Mouse (Mus musculus): ENCODE data around the gene Arhgap27. TPM values are rescaled to one million over a fixed set of nuclear protein-coding genes. Genes with fewer than 3 reads are reported as not detected.

The Arhgap27 gene
- polyA plus RNA-seq, 1 experiment from 2014 or later = 7.1 TPM

- Histone ChIP-seq H3K36me3 (peaks cover 38% of the 10 kb centered on the region; the same call in 1 of the 2 replicates), H3K27me3 (no peaks in the 10 kb centered on the region), H3K27ac (no peak overlapping the region), H3K4me3 (replicated peaks) (no peak overlapping the region), H3K9me3 (no peaks in the 10 kb centered on the region), H3K4me1 (replicated peaks) (no peaks in the 10 kb centered on the region), H3K9ac (replicated peaks) (no peak overlapping the region), H3K4me2 (no peak overlapping the region)
- 91% methylated on average over 5 of the region's 5 CpGs for WGBS
- ATAC-seq (ENCODE audit: insufficient number of reproducible peaks, insufficient read depth, low FRiP score, low TSS enrichment, low read depth) = no peak
Observed at GRCm38 (mm10) chr11:103402738-103403137, 39.2 kb upstream of the Arhgap27 start.

GRCm38 (mm10) chr11:103402198-103402597 is 38.7 kb upstream of the Arhgap27 start:
- Histone ChIP-seq H3K4me1 (replicated peaks) (no peaks in the 10 kb centered on the region), H3K9ac (replicated peaks) (no peak overlapping the region), H3K4me3 (replicated peaks) (no peak overlapping the region), H3K9me3 (no peaks in the 10 kb centered on the region), H3K27ac (no peak overlapping the region), H3K4me2 (no peak overlapping the region), H3K36me3 (peaks cover 38% of the 10 kb centered on the region; the same call in 1 of the 2 replicates), H3K27me3 (no peaks in the 10 kb centered on the region)
- ATAC-seq (ENCODE audit: insufficient number of reproducible peaks, insufficient read depth, low FRiP score, low TSS enrichment, low read depth) = no peak
- WGBS = 70% methylated on average over 2 of the region's 2 CpGs

- no peaks in the 10 kb centered on the region for H3K9me3 ChIP-seq
- no peak overlapping the region for H3K9ac ChIP-seq (replicated peaks)
- ATAC-seq (ENCODE audit: insufficient number of reproducible peaks, insufficient read depth, low FRiP score, low TSS enrichment, low read depth) = no peak
- H3K4me1 ChIP-seq (replicated peaks) = no peaks in the 10 kb centered on the region
- H3K4me3 ChIP-seq (replicated peaks) = no peak overlapping the region
- H3K4me2 ChIP-seq = no peak overlapping the region
- peaks cover 48% of the 10 kb centered on the region for H3K36me3 ChIP-seq
- H3K27me3 ChIP-seq = no peaks in the 10 kb centered on the region
- no peak overlapping the region for H3K27ac ChIP-seq
- 89% methylated on average over 4 of the region's 4 CpGs for WGBS
Observed at GRCm38 (mm10) chr11:103399986-103400385, 36.5 kb upstream of the Arhgap27 start.

GRCm38 (mm10) chr11:103399050-103399449 is 35.6 kb upstream of the Arhgap27 start:
- H3K4me1 ChIP-seq (replicated peaks) = no peaks in the 10 kb centered on the region
- no peak overlapping the region for H3K9ac ChIP-seq (replicated peaks)
- H3K27me3 ChIP-seq = no peaks in the 10 kb centered on the region
- WGBS = 85% methylated on average over 3 of the region's 3 CpGs
- no peaks in the 10 kb centered on the region for H3K9me3 ChIP-seq
- H3K27ac ChIP-seq = no peak overlapping the region
- peaks cover 53% of the 10 kb centered on the region for H3K36me3 ChIP-seq
- ATAC-seq (ENCODE audit: insufficient number of reproducible peaks, insufficient read depth, low FRiP score, low TSS enrichment, low read depth) = no peak
- H3K4me3 ChIP-seq (replicated peaks) = no peak overlapping the region
- H3K4me2 ChIP-seq = no peak overlapping the region

GRCm38 (mm10) chr11:103396682-103397081 is 33.2 kb upstream of the Arhgap27 start:
- Histone ChIP-seq H3K36me3 (peaks cover 57% of the 10 kb centered on the region), H3K27me3 (no peaks in the 10 kb centered on the region), H3K9me3 (no peaks in the 10 kb centered on the region), H3K4me2 (no peak overlapping the region), H3K27ac (no peak overlapping the region), H3K9ac (replicated peaks) (no peak overlapping the region), H3K4me1 (replicated peaks) (no peaks in the 10 kb centered on the region), H3K4me3 (replicated peaks) (no peak overlapping the region)
- ATAC-seq (ENCODE audit: insufficient number of reproducible peaks, insufficient read depth, low FRiP score, low TSS enrichment, low read depth) = no peak
- 89% methylated on average over 4 of the region's 4 CpGs for WGBS

- no peak for ATAC-seq (ENCODE audit: insufficient number of reproducible peaks, insufficient read depth, low FRiP score, low TSS enrichment, low read depth)
- Histone ChIP-seq H3K27ac (no peak overlapping the region), H3K36me3 (peaks cover 56% of the 10 kb centered on the region), H3K4me2 (no peak overlapping the region), H3K4me1 (replicated peaks) (no peaks in the 10 kb centered on the region), H3K9ac (replicated peaks) (no peak overlapping the region), H3K27me3 (no peaks in the 10 kb centered on the region), H3K9me3 (no peaks in the 10 kb centered on the region), H3K4me3 (replicated peaks) (no peak overlapping the region)
- 94% methylated on average over 4 of the region's 4 CpGs for WGBS
Observed at GRCm38 (mm10) chr11:103396236-103396635, 32.7 kb upstream of the Arhgap27 start.

- no peak overlapping the region for H3K9ac ChIP-seq (replicated peaks)
- no peak for ATAC-seq (ENCODE audit: insufficient number of reproducible peaks, insufficient read depth, low FRiP score, low TSS enrichment, low read depth)
- no peak overlapping the region for H3K4me3 ChIP-seq (replicated peaks)
- H3K27ac ChIP-seq = no peak overlapping the region
- 63% methylated on average over 7 of the region's 7 CpGs for WGBS
- no peaks in the 10 kb centered on the region for H3K27me3 ChIP-seq
- H3K36me3 ChIP-seq = peaks cover 63% of the 10 kb centered on the region
- no peaks in the 10 kb centered on the region for H3K4me1 ChIP-seq (replicated peaks)
- H3K9me3 ChIP-seq = no peaks in the 10 kb centered on the region
- H3K4me2 ChIP-seq = no peak overlapping the region
Observed at GRCm38 (mm10) chr11:103394604-103395003, 31.1 kb upstream of the Arhgap27 start.

GRCm38 (mm10) chr11:103394025-103394424 is 30.5 kb upstream of the Arhgap27 start:
- no peaks in the 10 kb centered on the region for H3K9me3 ChIP-seq
- no peaks in the 10 kb centered on the region for H3K4me1 ChIP-seq (replicated peaks)
- no peaks in the 10 kb centered on the region for H3K27me3 ChIP-seq
- H3K4me2 ChIP-seq = no peak overlapping the region
- no peak overlapping the region for H3K27ac ChIP-seq
- peaks cover 67% of the 10 kb centered on the region for H3K36me3 ChIP-seq
- H3K9ac ChIP-seq (replicated peaks) = no peak overlapping the region
- no peak for ATAC-seq (ENCODE audit: insufficient number of reproducible peaks, insufficient read depth, low FRiP score, low TSS enrichment, low read depth)
- H3K4me3 ChIP-seq (replicated peaks) = no peak overlapping the region
- WGBS = 87% methylated on average over 7 of the region's 7 CpGs

- ATAC-seq (ENCODE audit: insufficient number of reproducible peaks, insufficient read depth, low FRiP score, low TSS enrichment, low read depth) = no peak
- Histone ChIP-seq H3K27me3 (no peaks in the 10 kb centered on the region), H3K4me3 (replicated peaks) (no peak overlapping the region), H3K4me1 (replicated peaks) (peaks cover 7% of the 10 kb centered on the region; the same call in 1 of the 2 replicates), H3K27ac (no peak overlapping the region), H3K9me3 (no peaks in the 10 kb centered on the region), H3K9ac (replicated peaks) (no peak overlapping the region), H3K36me3 (peaks cover 41% of the 10 kb centered on the region), H3K4me2 (no peak overlapping the region)
- WGBS = 85% methylated on average over 7 of the region's 7 CpGs
Observed at GRCm38 (mm10) chr11:103387870-103388526, 24.5 kb upstream of the Arhgap27 start.

GRCm38 (mm10) chr11:103386827-103387226 is 23.3 kb upstream of the Arhgap27 start:
- peaks cover 7% of the 10 kb centered on the region; the same call in 1 of the 2 replicates for H3K4me1 ChIP-seq (replicated peaks)
- H3K9ac ChIP-seq (replicated peaks) = no peak overlapping the region
- 90% methylated on average over 9 of the region's 9 CpGs for WGBS
- no peak overlapping the region for H3K27ac ChIP-seq
- H3K27me3 ChIP-seq = no peaks in the 10 kb centered on the region
- H3K36me3 ChIP-seq = peaks cover 33% of the 10 kb centered on the region
- H3K9me3 ChIP-seq = no peaks in the 10 kb centered on the region
- H3K4me2 ChIP-seq = no peak overlapping the region
- no peak for ATAC-seq (ENCODE audit: insufficient number of reproducible peaks, insufficient read depth, low FRiP score, low TSS enrichment, low read depth)
- H3K4me3 ChIP-seq (replicated peaks) = no peak overlapping the region

GRCm38 (mm10) chr11:103381956-103382613 is 18.6 kb upstream of the Arhgap27 start:
- Histone ChIP-seq H3K4me2 (no peak overlapping the region), H3K9me3 (no peaks in the 10 kb centered on the region), H3K4me1 (replicated peaks) (peaks cover 7% of the 10 kb centered on the region; the same call in 1 of the 2 replicates), H3K4me3 (replicated peaks) (no peak overlapping the region), H3K36me3 (peaks cover 43% of the 10 kb centered on the region), H3K27ac (no peak overlapping the region), H3K27me3 (no peaks in the 10 kb centered on the region), H3K9ac (replicated peaks) (no peak overlapping the region)
- ATAC-seq (ENCODE audit: insufficient number of reproducible peaks, insufficient read depth, low FRiP score, low TSS enrichment, low read depth) = no peak
- 71% methylated on average over 5 of the region's 5 CpGs for WGBS

Data from limb, embryonic 12.5 days (tissue).